Comparison of ENCODE assay signal across 8 mouse cellular contexts in the genomic region with DNA sequence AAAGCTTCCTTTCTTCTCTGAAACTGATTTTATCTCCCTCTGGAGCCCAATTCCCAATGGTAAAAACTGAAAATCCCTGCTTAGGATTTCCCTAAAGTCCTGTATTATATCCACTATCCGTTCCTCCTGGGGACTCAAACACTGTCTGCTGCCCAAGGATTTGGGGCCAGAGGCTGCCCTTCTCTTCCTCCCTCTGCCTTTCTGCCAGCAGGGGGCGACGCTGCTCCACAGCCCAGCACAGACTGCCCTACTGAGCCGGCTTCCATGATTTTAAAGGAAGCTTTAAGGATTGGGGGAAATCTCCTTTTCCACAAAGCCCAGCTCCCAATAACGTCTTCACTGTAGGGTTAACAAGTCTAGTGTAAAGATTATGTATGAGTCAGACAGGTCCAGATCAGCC.
DNase-seq lines count a peak whose midpoint lies in the region; TF ChIP-seq lines count a peak whose summit lies in the region.

No protein-coding gene starts in this region.

- TF ChIP-seq EP300 in CH12.LX (IDR thresholded peaks at IDR 0.05; ENCODE audit: low read length), result no peak

- H3K9me3 ChIP-seq in CH12.LX (replicated peaks; ENCODE audit: low read length), result no peaks in the 10 kb centered on the region

- no peak overlapping the region for H3K9ac ChIP-seq in CH12.LX (ENCODE audit: insufficient read depth, low read depth)

- peak; percentile 18 to 33 for DNase-seq in cerebellum, postnatal 25 days
- DNase-seq in cerebellum, adult 8-10 months, result no peak
- no peak for DNase-seq in left cerebral cortex, adult 2 months (ENCODE audit: extremely low spot score in 1 of 2, low spot score in 2 of 2)
- no peak for DNase-seq in left cerebral cortex, postnatal 25 days (ENCODE audit: low spot score in 2 of 2)
- DNase-seq in CH12.LX (ENCODE audit: extremely low read depth), result peak; percentile 19
- DNase-seq in embryo, embryonic 11 days, result peak; percentile 40
- DNase-seq in testis, postnatal 10 days (ENCODE audit: low spot score), result peak; percentile 68
- no peak for DNase-seq in spleen, postnatal 4 days (ENCODE audit: low spot score in 2 of 2)

- H3K4me2 ChIP-seq in CH12.LX (ENCODE audit: insufficient read depth, low read depth, poor library complexity, severe bottlenecking), result no peak overlapping the region

- TF ChIP-seq POLR2A in CH12.LX (IDR thresholded peaks at IDR 0.05; ENCODE audit: low read depth, low read length), result no peak

- H3K27ac ChIP-seq in left cerebral cortex, adult 2 months, result no peak overlapping the region
- H3K27ac ChIP-seq in CH12.LX (ENCODE audit: insufficient read depth, low read depth), result no peak overlapping the region

- intact Hi-C loops in left cerebral cortex, adult 2 months (cut with DNase I), result loop anchor here (1.0 kb wide), 1 partner anchor 36 kb away; no protein-coding TSS in a partner anchor
- intact Hi-C loops in left cerebral cortex, postnatal 25 days (cut with DNase I), result loop anchor here (1.0 kb wide), 1 partner anchor 36 kb away; no protein-coding TSS in a partner anchor

- H3K27me3 ChIP-seq in CH12.LX (replicated peaks), result no peaks in the 10 kb centered on the region

- no peaks in the 10 kb centered on the region for H3K4me1 ChIP-seq in CH12.LX (ENCODE audit: control insufficient read depth in 1 of 2, insufficient read depth in 2 of 2)

- no peak overlapping the region for H3K4me3 ChIP-seq in left cerebral cortex, adult 2 months
- H3K4me3 ChIP-seq in CH12.LX (replicated peaks in 1 of 3; ENCODE audit: low read depth in 2 of 3, low read length in 2 of 3, poor library complexity in 1 of 3), result no peak overlapping the region

- peak; percentile 38 for TF ChIP-seq RAD21 in CH12.LX (IDR thresholded peaks at IDR 0.05; ENCODE audit: low read depth, low read length)

- dilution Hi-C loops in CH12.LX (cut with MboI; ENCODE audit: extremely low pct_ligation_motif_present, extremely low pct_unique_long_range_greater_than_20kb, low sequenced_read_pairs), result no loop called here

- TF ChIP-seq CTCF in left cerebral cortex, adult 2 months (IDR thresholded peaks at IDR 0.05), result peak; percentile 72
- peak; percentile 28 to 60; a peak in 3 of 4 replicates for TF ChIP-seq CTCF in CH12.LX (conservative IDR thresholded peaks at IDR 0.05 in 1 of 2, IDR thresholded peaks at IDR 0.05 in 1 of 2; ENCODE audit: low read depth in 2 of 2, low read length in 2 of 2)

- in situ Hi-C loops in CH12.LX (cut with MboI; ENCODE audit: low pct_ligation_motif_present, low pct_unique_long_range_greater_than_20kb, low sequenced_read_pairs), result no loop called here

- H3K36me3 ChIP-seq in CH12.LX (replicated peaks in 1 of 2; ENCODE audit: control insufficient read depth in 1 of 2, insufficient read depth in 1 of 2, low read length in 1 of 2), result no peaks in the 10 kb centered on the region

- no peaks in the 10 kb centered on the region for H3K79me2 ChIP-seq in CH12.LX (replicated peaks; ENCODE audit: control insufficient read depth, extremely low read depth, insufficient read depth, poor library complexity, severe bottlenecking)

TF ChIP-seq in CH12.LX, 34 proteins besides CTCF, POLR2A, EP300 and RAD21:
- TF ChIP-seq KAT2A (IDR thresholded peaks at IDR 0.05; ENCODE audit: insufficient replicate concordance, low read length) (no peak), SMC3 (IDR thresholded peaks at IDR 0.05; ENCODE audit: low read depth, low read length) (peak; percentile 43)

Comparison
In these comparisons a context has a peak if more than half of its experiments do, and no peak if none do; other contexts are left out.
1. DNase-seq: peak in cerebellum, postnatal 25 days (2 of 2), CH12.LX (single experiment), embryo, embryonic 11 days (single experiment) and testis, postnatal 10 days (single experiment); none in cerebellum, adult 8-10 months (single experiment), left cerebral cortex, adult 2 months (0 of 2), left cerebral cortex, postnatal 25 days (0 of 2) and spleen, postnatal 4 days (0 of 2).